Mouse (Mus musculus) heart, postnatal 0 days (tissue): ENCODE measurements around the gene Rpl9-ps1. TPM values are rescaled to one million over a fixed set of nuclear protein-coding genes. Genes with fewer than 3 reads are reported as not detected.

Experiments used
- ATAC-seq: fragments of 200-750 bp; cut with Nextera tagmentation; 2 replicates; pipeline ENCODE4 v1.8.0; 2017; ENCODE audit warnings: low read depth, moderate number of reproducible peaks, moderate library complexity; ENCODE audit not compliant: insufficient read depth
- DNase-seq: peaks from one replicate; pipeline ENCODE4 v3.0.0-alpha.2; 2016; ENCODE audit warnings: low spot score
- H3K27ac ChIP-seq: fragments of 300-500 bp; sonication (generic); 2 replicates; pipeline ENCODE4 v1.5.1; 2014; ENCODE audit warnings: low read depth, mild to moderate bottlenecking
- H3K27me3 ChIP-seq: fragments of 300-500 bp; sonication (generic); 2 replicates; pipeline ENCODE4 v1.6.1; 2014; ENCODE audit warnings: low read length, mixed read lengths; ENCODE audit not compliant: control insufficient read depth, insufficient read depth
- H3K36me3 ChIP-seq: fragments of 300-500 bp; sonication (generic); replicated peaks from 2 replicates; pipeline ENCODE4 v1.6.1; 2014; ENCODE audit warnings: low read length, mixed read lengths; ENCODE audit not compliant: control insufficient read depth, insufficient read depth
- H3K4me1 ChIP-seq: fragments of 300-500 bp; sonication (generic); 2 replicates; pipeline ENCODE4 v1.6.1; 2014; ENCODE audit warnings: antibody characterized with exemption; ENCODE audit not compliant: control insufficient read depth, insufficient read depth
- H3K4me2 ChIP-seq: fragments of 300-500 bp; sonication (generic); 2 replicates; pipeline ENCODE4 v1.6.1; 2014; ENCODE audit warnings: low read depth, mild to moderate bottlenecking, low read length, moderate library complexity
- H3K4me3 ChIP-seq: fragments of 300-500 bp; sonication (generic); 2 replicates; pipeline ENCODE4 v1.5.1; 2014; ENCODE audit warnings: low read depth, low read length
- H3K9ac ChIP-seq: fragments of 300-500 bp; sonication (generic); replicated peaks from 2 replicates; pipeline ENCODE4 v1.6.1; 2014; ENCODE audit warnings: low read depth, low read length, mixed read lengths
- H3K9me3 ChIP-seq: fragments of 300-500 bp; sonication (generic); replicated peaks from 2 replicates; pipeline ENCODE4 v1.6.1; 2016; ENCODE audit warnings: low read length; ENCODE audit not compliant: control insufficient read depth
- CTCF ChIP-seq: IDR thresholded peaks from 2 replicates; pipeline ENCODE4 v1.5.1; 2016; ENCODE audit warnings: antibody characterized with exemption, control low read depth, low read depth
- EP300 ChIP-seq: IDR thresholded peaks from 2 replicates; pipeline ENCODE4 v1.6.1; 2016; ENCODE audit warnings: antibody characterized with exemption, low read depth
- WGBS: fragments of 180-500 bp; shearing (Covaris S2); extraction: QIAGEN DNeasy Blood & Tissue Kit; methylation state at CpG from one replicate; pipeline ENCODE4 v1.1.7; 2014; 5-methylcytosine and 5-hydroxymethylcytosine counted together
- polyA plus RNA-seq: library from polyadenylated mRNA; unstranded; fragments of >200 nt; fragmentation: Nextera tagmentation; extraction: Ambion mirVana; gene quantifications from 2 replicates; pipeline ENCODE4 v1.2.1, GENCODE M21; 2015
- total RNA-seq: library from RNA; depleted of rRNA; stranded (reverse); fragments of >200 nt; gene quantifications from 2 replicates; pipeline ENCODE4 v1.2.3, GENCODE M21; 2014; ENCODE audit warnings: low replicate concordance

The Rpl9-ps1 gene
- total and polyA plus RNA-seq, 2 experiments from 2014 or later: not detected

- H3K27ac ChIP-seq: no peak within 1 kb of the TSS
- 51% methylated on average over 6 of the region's 6 CpGs for WGBS
- no peaks in the 10 kb centered on the region for H3K36me3 ChIP-seq
- ATAC-seq (no peak), DNase-seq (no peak)
- H3K9me3 ChIP-seq: no peaks in the 10 kb centered on the region
- no peaks in the 10 kb centered on the region for H3K27me3 ChIP-seq
- no peak within 1 kb of the TSS for H3K9ac ChIP-seq
- H3K4me2 ChIP-seq: no peak within 1 kb of the TSS
- H3K4me3 ChIP-seq: no peak within 1 kb of the TSS
- TF ChIP-seq EP300 (no peak), CTCF (no peak)
- no peaks in the 10 kb centered on the region for H3K4me1 ChIP-seq
Measured at GRCm38 (mm10) chr11:83662204-83662603, 16.8 kb upstream of the Rpl9-ps1 start, which contains the start of gene Ccl4. Gene Ccl4, plus strand, starts transcription at chr11:83662584.

GRCm38 (mm10) chr11:83658797-83659196, 13.4 kb upstream of the Rpl9-ps1 start:
- Histone ChIP-seq H3K27ac (no peak overlapping the region), H3K4me3 (no peak overlapping the region), H3K27me3 (no peaks in the 10 kb centered on the region), H3K4me2 (no peak overlapping the region), H3K9me3 (no peaks in the 10 kb centered on the region), H3K4me1 (no peaks in the 10 kb centered on the region), H3K9ac (no peak overlapping the region), H3K36me3 (no peaks in the 10 kb centered on the region)
- WGBS: 73% methylated on average over 6 of the region's 6 CpGs
- DNase-seq (no peak), ATAC-seq (no peak)
- TF ChIP-seq EP300 (no peak), CTCF (no peak)

GRCm38 (mm10) chr11:83657508-83657907, 12.1 kb upstream of the Rpl9-ps1 start:
- no peak for TF ChIP-seq EP300
- no peak for TF ChIP-seq CTCF

GRCm38 (mm10) chr11:83654606-83655005, 9.2 kb upstream of the Rpl9-ps1 start:
- TF ChIP-seq CTCF: no peak
- no peak for TF ChIP-seq EP300
- H3K36me3 ChIP-seq: no peaks in the 10 kb centered on the region
- DNase-seq (no peak), ATAC-seq (no peak)
- 69% methylated on average over 8 of the region's 8 CpGs for WGBS
- no peaks in the 10 kb centered on the region for H3K9me3 ChIP-seq
- no peak overlapping the region for H3K4me3 ChIP-seq
- no peak overlapping the region for H3K4me2 ChIP-seq
- H3K27me3 ChIP-seq: no peaks in the 10 kb centered on the region
- H3K27ac ChIP-seq: no peak overlapping the region
- H3K9ac ChIP-seq: no peak overlapping the region
- H3K4me1 ChIP-seq: no peaks in the 10 kb centered on the region

More at GRCm38 (mm10) chr11:83657508-83657907, 12.1 kb upstream of the Rpl9-ps1 start:
- Histone ChIP-seq H3K36me3 (no peaks in the 10 kb centered on the region), H3K4me2 (no peak overlapping the region), H3K4me1 (no peaks in the 10 kb centered on the region), H3K9ac (no peak overlapping the region), H3K27me3 (no peaks in the 10 kb centered on the region), H3K9me3 (no peaks in the 10 kb centered on the region), H3K27ac (no peak overlapping the region), H3K4me3 (no peak overlapping the region)
- WGBS: 79% methylated on average over 3 of the region's 3 CpGs
- DNase-seq (no peak), ATAC-seq (no peak)

DNA sequence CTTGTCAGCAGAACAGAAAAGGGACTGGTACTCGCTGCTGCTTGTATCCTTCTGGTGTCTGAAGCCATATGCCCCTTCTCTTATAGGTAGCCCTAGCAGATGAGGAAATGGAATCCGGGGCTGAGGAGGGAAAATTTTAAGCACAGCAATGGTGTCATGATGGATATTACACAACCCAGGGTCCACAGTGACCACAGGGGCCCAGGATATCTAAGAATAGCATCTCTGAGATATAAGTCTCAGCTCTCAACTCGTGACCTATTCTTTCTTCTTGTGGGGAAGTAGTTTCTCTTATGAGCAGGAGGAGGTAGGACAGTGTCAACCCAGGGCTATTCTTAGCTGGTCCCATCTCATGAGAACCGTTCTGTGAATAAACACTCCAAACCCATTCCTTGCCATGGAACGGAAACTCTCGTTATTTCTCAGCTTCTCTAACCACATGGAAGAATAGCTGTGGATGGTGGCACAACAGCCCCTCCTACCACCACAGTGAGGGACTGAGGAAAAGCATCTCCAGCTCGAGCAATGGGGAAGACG, 4.0 kb upstream of the Rpl9-ps1 start, which contains the start of gene Ccl3:
Gene Ccl3 (minus strand): TSS at position 51 of the 537 bp plus-strand sequence.
- H3K9ac ChIP-seq: no peak within 1 kb of the TSS
- H3K27me3 ChIP-seq: no peaks in the 10 kb centered on the region
- no peaks in the 10 kb centered on the region for H3K36me3 ChIP-seq
- H3K4me1 ChIP-seq: no peaks in the 10 kb centered on the region
- H3K27ac ChIP-seq: no peak within 1 kb of the TSS
- H3K4me2 ChIP-seq: no peak within 1 kb of the TSS
- H3K4me3 ChIP-seq: no peak within 1 kb of the TSS
- 0 out of 2 replicates have a peak, but pooled peaks cover 7% of the 10 kb centered on the region for H3K9me3 ChIP-seq
- TF ChIP-seq EP300 (no peak), CTCF (no peak)
- DNase-seq (no peak), ATAC-seq (no peak)
- 64% methylated on average over 8 of the region's 8 CpGs for WGBS
